Mouse (Mus musculus) lung, postnatal 0 days (tissue): ENCODE data around the gene Ssh2.

Experiments
- CTCF ChIP-seq: IDR thresholded peaks from 2 replicates; pipeline ENCODE4 v1.5.1; 2016; ENCODE audit warnings: antibody characterized with exemption, mild to moderate bottlenecking
- EP300 ChIP-seq: IDR thresholded peaks from 2 replicates; pipeline ENCODE4 v1.6.1; 2016; ENCODE audit warnings: antibody characterized with exemption, mild to moderate bottlenecking, control low read depth

DNA sequence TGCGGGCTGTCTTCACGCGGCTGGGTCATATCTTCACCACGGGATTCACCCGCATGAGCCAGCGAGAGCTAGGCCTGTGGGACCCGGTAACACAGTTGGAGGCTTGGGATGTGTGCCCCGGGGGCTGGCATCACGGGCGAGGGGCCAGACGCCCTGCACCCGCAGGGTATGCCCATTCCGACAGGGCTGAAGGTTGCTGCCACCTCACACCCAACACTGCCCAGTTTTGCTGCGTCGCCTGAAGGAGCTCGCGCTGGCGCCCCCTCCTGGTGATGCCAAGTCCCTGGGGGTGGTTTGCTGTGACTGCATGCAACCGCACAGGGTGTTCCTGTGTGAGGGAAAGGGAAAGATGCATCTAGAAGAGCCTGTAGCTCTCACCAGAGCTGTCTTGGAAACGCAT, 251.7 kb downstream of the Ssh2 start:
- TF ChIP-seq CTCF = peak; percentile 95
- TF ChIP-seq EP300 = no peak
